Mouse (Mus musculus): ENCODE data around the gene Prss57. TPM values are rescaled to one million over a fixed set of nuclear protein-coding genes. Genes with fewer than 3 reads are reported as not detected.

Gene Prss57
- 1.4 and 2.1 TPM in 2 replicates for polyA plus RNA-seq (2012; rRNA removed)

GRCm38 (mm10) chr10:79790861-79791260 is at the start of gene Prss57:
Gene Prss57, minus strand, starts transcription at chr10:79790961.
- Histone ChIP-seq H3K4me3 (ENCODE audit: insufficient read depth, low read length) (no peak within 1 kb of the TSS), H3K27ac (ENCODE audit: insufficient read depth, low read length) (no peak within 1 kb of the TSS), H3K4me1 (ENCODE audit: control insufficient read depth, insufficient read depth, low read length) (peaks cover 3% of the 10 kb centered on the region; the same call in 1 of the 2 replicates)
- TF ChIP-seq CTCF (IDR thresholded peaks at IDR 0.05; ENCODE audit: extremely low read depth, insufficient read depth, low read length) (no peak), POLR2A (IDR thresholded peaks at IDR 0.05; ENCODE audit: extremely low read depth, insufficient read depth, low read length) (no peak)

GRCm38 (mm10) chr10:79840091-79840490 is 49.3 kb upstream of the Prss57 start:
- TF ChIP-seq CTCF (IDR thresholded peaks at IDR 0.05; ENCODE audit: extremely low read depth, insufficient read depth, low read length) (no peak), POLR2A (IDR thresholded peaks at IDR 0.05; ENCODE audit: extremely low read depth, insufficient read depth, low read length) (no peak)
- Histone ChIP-seq H3K4me3 (ENCODE audit: insufficient read depth, low read length) (peak overlapping the region; percentile 23; the same call in 1 of the 2 replicates), H3K27ac (ENCODE audit: insufficient read depth, low read length) (peak overlapping the region; percentile 2), H3K4me1 (ENCODE audit: control insufficient read depth, insufficient read depth, low read length) (no peaks in the 10 kb centered on the region)

GRCm38 (mm10) chr10:79838151-79838550 is 47.4 kb upstream of the Prss57 start:
- Histone ChIP-seq H3K27ac (ENCODE audit: insufficient read depth, low read length) (no peak overlapping the region), H3K4me3 (ENCODE audit: insufficient read depth, low read length) (no peak overlapping the region), H3K4me1 (ENCODE audit: control insufficient read depth, insufficient read depth, low read length) (no peaks in the 10 kb centered on the region)
- no peak for TF ChIP-seq CTCF (IDR thresholded peaks at IDR 0.05; ENCODE audit: extremely low read depth, insufficient read depth, low read length)
- TF ChIP-seq POLR2A (IDR thresholded peaks at IDR 0.05; ENCODE audit: extremely low read depth, insufficient read depth, low read length) = no peak

GRCm38 (mm10) chr10:79836918-79837317 is 46.2 kb upstream of the Prss57 start:
- no peak overlapping the region for H3K27ac ChIP-seq (ENCODE audit: insufficient read depth, low read length)
- no peak overlapping the region for H3K4me3 ChIP-seq (ENCODE audit: insufficient read depth, low read length)
- TF ChIP-seq CTCF (IDR thresholded peaks at IDR 0.05; ENCODE audit: extremely low read depth, insufficient read depth, low read length) (0 out of 2 replicates have a peak, but pooled peaks have one; percentile 7), POLR2A (IDR thresholded peaks at IDR 0.05; ENCODE audit: extremely low read depth, insufficient read depth, low read length) (no peak)
- H3K4me1 ChIP-seq (ENCODE audit: control insufficient read depth, insufficient read depth, low read length) = no peaks in the 10 kb centered on the region

- no peak for TF ChIP-seq POLR2A (IDR thresholded peaks at IDR 0.05; ENCODE audit: extremely low read depth, insufficient read depth, low read length)
- peak; percentile 93 for TF ChIP-seq CTCF (IDR thresholded peaks at IDR 0.05; ENCODE audit: extremely low read depth, insufficient read depth, low read length)
- no peak overlapping the region for H3K27ac ChIP-seq (ENCODE audit: insufficient read depth, low read length)
- no peak overlapping the region for H3K4me3 ChIP-seq (ENCODE audit: insufficient read depth, low read length)
- no peaks in the 10 kb centered on the region for H3K4me1 ChIP-seq (ENCODE audit: control insufficient read depth, insufficient read depth, low read length)
Measured at GRCm38 (mm10) chr10:79834769-79835398, 44.1 kb upstream of the Prss57 start.

GRCm38 (mm10) chr10:79832786-79833181 is 42.0 kb upstream of the Prss57 start:
- Histone ChIP-seq H3K4me1 (ENCODE audit: control insufficient read depth, insufficient read depth, low read length) (no peaks in the 10 kb centered on the region), H3K4me3 (ENCODE audit: insufficient read depth, low read length) (no peak overlapping the region), H3K27ac (ENCODE audit: insufficient read depth, low read length) (no peak overlapping the region)
- TF ChIP-seq POLR2A (IDR thresholded peaks at IDR 0.05; ENCODE audit: extremely low read depth, insufficient read depth, low read length) (no peak), CTCF (IDR thresholded peaks at IDR 0.05; ENCODE audit: extremely low read depth, insufficient read depth, low read length) (no peak)

GRCm38 (mm10) chr10:79832026-79832785 is 41.4 kb upstream of the Prss57 start:
- TF ChIP-seq POLR2A (IDR thresholded peaks at IDR 0.05; ENCODE audit: extremely low read depth, insufficient read depth, low read length) = no peak
- no peak for TF ChIP-seq CTCF (IDR thresholded peaks at IDR 0.05; ENCODE audit: extremely low read depth, insufficient read depth, low read length)
- Histone ChIP-seq H3K4me3 (ENCODE audit: insufficient read depth, low read length) (no peak overlapping the region), H3K4me1 (ENCODE audit: control insufficient read depth, insufficient read depth, low read length) (no peaks in the 10 kb centered on the region), H3K27ac (ENCODE audit: insufficient read depth, low read length) (no peak overlapping the region)

- Histone ChIP-seq H3K4me3 (ENCODE audit: insufficient read depth, low read length) (no peak overlapping the region), H3K4me1 (ENCODE audit: control insufficient read depth, insufficient read depth, low read length) (no peaks in the 10 kb centered on the region), H3K27ac (ENCODE audit: insufficient read depth, low read length) (no peak overlapping the region)
- no peak for TF ChIP-seq POLR2A (IDR thresholded peaks at IDR 0.05; ENCODE audit: extremely low read depth, insufficient read depth, low read length)
- TF ChIP-seq CTCF (IDR thresholded peaks at IDR 0.05; ENCODE audit: extremely low read depth, insufficient read depth, low read length) = no peak
Measured at GRCm38 (mm10) chr10:79831583-79831982, 40.8 kb upstream of the Prss57 start.

- no peak for TF ChIP-seq POLR2A (IDR thresholded peaks at IDR 0.05; ENCODE audit: extremely low read depth, insufficient read depth, low read length)
- no peak for TF ChIP-seq CTCF (IDR thresholded peaks at IDR 0.05; ENCODE audit: extremely low read depth, insufficient read depth, low read length)
- Histone ChIP-seq H3K4me1 (ENCODE audit: control insufficient read depth, insufficient read depth, low read length) (no peaks in the 10 kb centered on the region), H3K27ac (ENCODE audit: insufficient read depth, low read length) (no peak overlapping the region), H3K4me3 (ENCODE audit: insufficient read depth, low read length) (no peak overlapping the region)
Measured at GRCm38 (mm10) chr10:79824413-79824812, 33.7 kb upstream of the Prss57 start.

GRCm38 (mm10) chr10:79823011-79823410 is 32.2 kb upstream of the Prss57 start:
- Histone ChIP-seq H3K27ac (ENCODE audit: insufficient read depth, low read length) (no peak overlapping the region), H3K4me3 (ENCODE audit: insufficient read depth, low read length) (no peak overlapping the region), H3K4me1 (ENCODE audit: control insufficient read depth, insufficient read depth, low read length) (no peaks in the 10 kb centered on the region)
- TF ChIP-seq POLR2A (IDR thresholded peaks at IDR 0.05; ENCODE audit: extremely low read depth, insufficient read depth, low read length) (no peak), CTCF (IDR thresholded peaks at IDR 0.05; ENCODE audit: extremely low read depth, insufficient read depth, low read length) (no peak)
